Mouse (Mus musculus) frontal cortex, postnatal 14 days (tissue): ENCODE data around the gene Gm20458.

ENCODE experiments used
- DNase-seq, 2 experiments: peaks; one replicate each; pipeline ENCODE4 v3.0.0; 2022; ENCODE audit warnings: low spot score in 2 of 2

The Gm20458 gene

DNA sequence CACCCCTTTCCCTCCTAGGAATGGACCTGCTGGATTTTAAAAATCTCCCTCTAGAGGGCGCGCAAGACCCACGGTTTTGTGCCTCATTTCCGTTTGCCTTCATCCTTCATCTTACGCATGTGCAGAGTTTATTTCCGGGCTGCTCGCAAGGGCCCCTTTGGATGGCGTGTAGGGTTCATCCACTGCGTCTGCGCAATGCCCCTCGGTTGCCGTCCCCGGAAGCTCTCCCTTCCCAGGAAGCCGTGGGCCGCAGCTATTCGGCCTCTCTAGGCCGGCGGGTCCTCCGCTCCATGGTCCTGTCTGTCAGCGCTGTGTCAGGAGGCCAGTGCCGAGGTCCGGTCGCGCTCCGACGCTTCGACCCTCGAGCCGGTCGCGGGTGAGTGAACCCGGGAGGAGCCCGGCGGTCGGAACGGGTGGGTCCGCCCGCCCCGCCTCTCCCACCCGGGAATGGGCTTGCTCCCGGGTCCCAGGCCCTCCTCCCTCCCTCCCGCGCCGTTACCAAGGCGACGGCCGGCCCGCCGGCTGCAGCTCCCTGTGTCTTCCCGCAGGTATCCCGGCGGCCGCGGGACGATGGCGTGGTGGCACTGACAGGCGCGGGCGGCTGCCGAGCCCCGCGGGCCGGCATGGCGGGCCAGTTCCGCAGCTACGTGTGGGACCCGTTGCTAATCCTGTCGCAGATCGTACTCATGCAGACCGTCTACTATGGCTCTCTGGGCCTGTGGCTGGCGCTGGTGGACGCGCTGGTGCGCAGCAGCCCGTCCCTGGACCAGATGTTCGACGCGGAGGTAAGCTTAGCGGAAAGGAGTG, at the start of gene Gm20458:
Gm20458 (plus strand) TSS at position 223 of the 807 bp plus-strand sequence.
- peak; percentile 96 for DNase-seq

DNA sequence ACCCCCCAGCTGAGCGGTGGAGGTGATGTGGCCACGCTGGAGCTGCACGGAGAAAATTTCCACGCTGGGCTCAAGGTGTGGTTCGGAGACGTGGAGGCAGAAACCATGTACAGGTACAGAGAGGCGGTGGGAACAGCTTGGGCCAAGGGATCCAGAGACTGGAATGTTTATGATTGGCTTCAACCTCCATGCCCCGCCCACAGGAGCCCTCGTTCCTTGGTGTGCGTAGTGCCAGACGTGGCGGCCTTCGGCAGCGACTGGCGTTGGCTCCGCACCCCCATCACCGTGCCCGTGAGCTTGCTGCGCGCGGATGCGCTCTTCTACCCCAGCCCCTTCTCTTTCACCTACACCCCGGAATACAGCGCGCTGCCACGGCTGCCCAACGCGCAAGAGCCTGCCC, 46.6 kb upstream of the Gm20458 start:
- DNase-seq, result no peak

DNA sequence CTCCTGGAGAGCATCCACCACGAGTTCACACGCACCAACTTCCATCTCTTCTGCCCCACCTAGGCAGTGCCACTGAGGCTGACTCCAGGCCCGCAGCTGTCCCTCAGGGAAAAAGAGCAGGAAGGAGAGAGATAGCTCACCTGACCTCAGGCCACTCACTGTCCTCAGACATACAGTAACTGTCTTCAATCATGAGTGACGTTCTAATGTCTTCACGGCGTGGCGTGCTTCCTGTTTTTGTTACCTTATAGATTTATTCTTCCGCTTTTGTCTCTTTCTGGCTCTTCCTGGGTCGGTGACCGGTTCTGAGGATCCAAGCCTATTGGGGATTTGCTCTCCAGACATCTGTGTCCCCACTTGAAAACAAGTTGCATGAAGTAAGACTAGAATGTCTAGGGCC, 46.2 kb upstream of the Gm20458 start:
- no peak for DNase-seq

DNA sequence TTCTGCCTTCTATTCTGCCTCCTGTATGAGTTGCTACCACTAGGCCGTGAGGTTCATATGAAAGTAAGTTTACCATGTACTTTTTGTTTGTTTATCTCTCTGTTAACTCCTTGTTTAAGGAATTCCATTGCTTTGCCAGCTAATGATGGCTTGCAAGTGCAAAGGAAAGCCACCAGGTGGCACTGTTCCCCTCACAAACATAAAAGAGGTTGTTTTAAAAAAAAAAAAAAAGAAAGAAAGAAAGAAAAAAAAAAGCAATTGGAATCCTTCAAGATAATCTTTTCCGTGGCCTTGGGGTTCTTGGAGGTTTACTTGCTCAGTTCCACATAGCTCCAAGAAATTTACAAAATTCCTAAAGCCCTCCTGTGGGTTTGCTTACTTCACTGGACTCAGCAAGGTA, 43.6 kb upstream of the Gm20458 start:
- no peak for DNase-seq

DNA sequence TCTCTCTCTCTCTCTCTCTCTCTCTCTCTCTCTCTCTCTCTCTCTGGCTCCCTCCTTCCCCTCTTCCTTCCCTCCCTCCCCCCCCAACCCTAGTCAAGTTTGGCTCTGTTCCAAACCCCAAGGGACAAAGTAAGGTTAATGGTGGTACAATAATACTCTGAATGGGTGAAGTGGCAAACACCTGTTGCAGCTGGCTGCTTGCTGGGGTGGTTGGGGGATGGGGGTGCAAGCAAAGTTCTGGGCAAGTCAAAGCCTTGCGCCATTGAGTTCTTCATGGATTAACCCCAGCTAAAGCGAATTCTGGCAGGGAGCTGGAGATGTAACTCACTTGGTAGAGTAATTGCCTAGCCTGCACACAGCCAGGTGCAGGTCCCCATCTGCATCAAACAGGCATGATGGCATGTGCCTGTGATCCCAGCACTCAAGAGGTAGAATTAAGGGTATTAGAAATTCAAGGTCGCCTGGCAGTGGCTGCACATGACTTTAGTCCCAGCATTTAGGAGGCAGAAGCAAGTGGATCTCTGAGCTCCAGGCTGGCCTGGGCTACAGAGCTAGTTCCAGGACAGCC, 42.4 kb upstream of the Gm20458 start:
- DNase-seq, result no peak

DNA sequence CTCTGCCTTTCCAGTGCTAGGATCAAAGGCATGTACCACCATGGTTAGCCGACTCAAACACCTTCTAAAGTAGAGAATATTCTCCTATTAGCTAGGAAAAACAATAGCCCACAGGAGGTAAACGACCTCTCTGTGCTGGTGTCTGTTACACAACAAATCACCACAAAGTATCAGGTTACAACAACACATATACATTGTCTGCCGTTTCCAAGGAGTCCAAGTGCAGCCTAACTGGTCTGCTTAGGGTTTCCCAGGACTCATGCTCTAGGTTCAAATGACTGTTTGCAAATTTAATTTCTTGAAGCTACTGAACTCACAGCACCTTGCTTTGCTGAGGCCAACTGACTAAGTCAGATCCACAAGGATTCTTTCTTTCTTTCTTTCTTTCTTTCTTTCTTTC, 41.3 kb upstream of the Gm20458 start:
- no peak for DNase-seq

DNA sequence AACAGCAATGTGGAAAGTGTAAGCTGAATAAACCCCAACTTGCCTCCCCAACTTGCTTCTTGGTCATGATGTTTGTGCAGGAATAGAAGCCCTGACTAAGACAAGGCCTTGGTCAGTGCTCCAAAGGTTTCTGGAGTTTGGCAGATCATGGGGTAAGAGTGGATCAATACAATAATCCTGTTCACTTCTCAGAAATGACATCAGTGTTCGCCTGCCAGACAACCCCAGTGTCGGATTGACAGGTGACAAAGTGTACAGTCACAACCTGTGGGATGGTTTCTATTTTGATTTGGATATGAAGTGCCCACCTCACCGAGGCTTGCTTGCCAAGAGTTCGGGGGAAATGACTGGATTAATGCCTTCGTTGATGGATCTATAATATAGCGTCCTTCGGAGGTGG, 39.5 kb upstream of the Gm20458 start:
- DNase-seq, result no peak

DNA sequence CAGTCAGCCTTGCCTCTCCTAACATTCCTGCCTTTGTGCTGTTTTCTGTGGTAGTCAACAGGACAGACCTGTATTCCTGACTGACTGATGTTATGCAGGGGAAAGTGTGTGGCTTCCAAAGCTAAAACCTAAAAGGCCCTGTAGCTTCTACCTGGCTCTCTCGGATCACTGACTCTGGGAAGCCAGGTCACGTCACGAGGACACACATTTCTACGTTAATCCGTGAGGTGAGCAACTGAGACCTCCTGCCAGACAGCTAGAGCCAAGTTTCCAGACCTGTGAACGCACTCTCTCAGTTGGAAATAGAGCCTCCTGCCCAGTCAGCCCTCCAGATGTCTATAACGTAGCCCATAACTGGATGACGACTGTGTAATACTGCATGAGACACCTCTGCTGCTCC, 38.8 kb upstream of the Gm20458 start:
- no peak for DNase-seq

DNA sequence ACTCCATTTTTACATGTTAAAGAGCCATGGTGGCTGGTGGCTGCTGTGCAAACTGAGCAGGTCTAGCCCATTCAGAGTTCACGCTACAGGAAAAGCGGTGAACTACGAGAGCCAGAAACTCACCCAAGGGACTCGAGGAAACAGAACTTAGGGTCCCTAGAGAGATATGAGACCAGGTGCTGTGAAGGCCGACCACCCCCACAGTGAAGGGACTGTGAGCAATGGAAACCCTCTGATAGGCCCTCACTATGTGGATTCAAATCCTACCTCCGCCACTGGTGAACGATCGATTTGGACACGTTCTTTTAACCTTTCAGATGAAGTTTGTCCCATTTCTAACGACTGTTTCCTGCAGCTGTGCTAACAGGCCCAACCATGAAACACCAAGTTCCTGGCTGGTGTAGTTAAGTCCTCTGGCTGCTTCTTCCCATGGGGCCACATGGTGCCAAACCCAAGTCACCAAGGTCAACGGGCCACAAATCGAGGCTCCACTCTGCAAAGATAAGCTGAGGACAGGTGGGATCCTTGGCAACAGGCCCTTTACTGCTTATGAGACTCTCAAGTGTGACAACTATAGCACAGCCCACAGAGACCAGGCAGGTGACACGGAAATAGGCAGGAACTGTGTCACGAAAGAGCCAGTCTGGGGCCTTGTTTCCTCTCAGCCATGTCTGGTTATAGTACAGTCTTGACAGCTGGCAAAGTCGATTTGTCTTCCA, 37.9 kb upstream of the Gm20458 start:
- DNase-seq, result no peak

DNA sequence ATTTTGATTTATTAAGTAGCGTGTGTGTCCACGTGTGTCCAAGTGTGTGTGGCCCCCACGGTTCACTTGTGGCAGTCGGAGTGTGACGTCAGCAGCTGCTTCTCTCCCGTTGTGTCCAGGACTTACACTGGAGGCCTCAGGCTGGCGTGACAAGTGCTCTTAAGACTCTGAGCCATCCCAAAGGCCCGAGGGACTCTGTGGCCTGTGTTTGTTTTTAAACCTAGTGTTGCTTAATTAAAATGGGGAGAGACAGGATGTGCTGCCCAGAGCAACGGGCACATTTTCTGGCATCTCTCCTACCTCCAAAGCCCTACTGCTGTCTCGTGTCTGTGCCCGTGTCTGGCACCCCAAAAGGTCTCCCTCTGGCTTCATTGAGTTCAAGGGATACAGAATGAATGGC, 37.3 kb upstream of the Gm20458 start:
- no peak for DNase-seq

DNA sequence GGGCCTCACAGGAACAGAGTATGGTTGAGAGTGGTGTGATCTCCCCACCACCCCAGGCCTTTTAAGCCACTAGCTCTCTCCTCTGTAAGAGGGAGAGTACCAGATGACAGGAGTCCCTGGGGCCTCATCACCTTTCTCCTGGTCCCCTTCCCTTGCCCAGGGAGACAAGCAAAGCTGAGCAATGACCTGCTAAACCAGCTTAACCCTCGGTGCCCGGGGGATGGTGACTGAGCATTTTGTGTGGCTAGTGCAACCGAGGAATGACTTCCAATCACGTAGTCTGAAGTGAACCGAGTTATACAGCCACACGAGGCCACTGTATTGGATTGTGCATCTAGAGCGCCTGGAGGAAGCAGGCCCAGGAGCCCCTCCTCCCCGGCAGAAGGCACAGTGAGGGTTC, 36.4 kb upstream of the Gm20458 start:
- DNase-seq, result no peak

DNA sequence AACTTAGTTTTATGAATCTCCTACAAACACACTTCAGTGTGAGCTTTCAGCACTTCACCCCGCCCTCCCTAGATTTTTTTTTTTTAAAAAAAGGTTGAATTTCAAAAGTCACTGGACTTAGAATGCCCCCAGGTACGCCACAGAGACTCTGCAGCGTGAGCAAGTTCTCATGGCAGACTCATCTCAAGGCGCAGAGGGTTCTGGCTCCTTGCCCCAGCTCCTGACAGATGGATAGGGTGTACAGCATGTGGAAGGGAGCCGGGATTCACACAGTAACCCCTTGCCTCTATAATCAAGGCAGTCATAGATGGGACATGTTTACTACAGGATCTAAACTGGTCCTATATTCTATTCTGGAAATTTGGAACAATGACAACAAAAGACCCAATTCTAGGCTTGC, 35.4 kb upstream of the Gm20458 start:
- no peak for DNase-seq

DNA sequence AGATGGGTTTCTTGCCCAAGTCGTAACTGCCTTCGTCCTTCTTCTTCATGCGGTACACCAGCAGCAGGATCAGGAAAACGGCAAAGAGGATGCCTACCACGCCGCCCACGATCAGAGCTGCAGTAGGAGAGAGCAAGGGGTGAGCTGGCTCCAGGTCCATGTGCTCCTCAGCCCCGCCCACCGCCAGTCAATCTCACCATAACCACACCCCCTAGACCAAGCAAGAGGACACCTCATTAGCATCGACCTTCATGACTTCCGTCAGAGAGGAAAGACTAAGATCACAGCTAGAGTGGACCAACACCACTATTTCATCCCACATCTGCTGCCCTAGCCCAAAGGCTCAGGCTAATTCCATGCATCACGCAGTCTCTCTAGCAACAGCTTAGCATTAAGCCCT, 34.6 kb upstream of the Gm20458 start:
- no peak for DNase-seq

DNA sequence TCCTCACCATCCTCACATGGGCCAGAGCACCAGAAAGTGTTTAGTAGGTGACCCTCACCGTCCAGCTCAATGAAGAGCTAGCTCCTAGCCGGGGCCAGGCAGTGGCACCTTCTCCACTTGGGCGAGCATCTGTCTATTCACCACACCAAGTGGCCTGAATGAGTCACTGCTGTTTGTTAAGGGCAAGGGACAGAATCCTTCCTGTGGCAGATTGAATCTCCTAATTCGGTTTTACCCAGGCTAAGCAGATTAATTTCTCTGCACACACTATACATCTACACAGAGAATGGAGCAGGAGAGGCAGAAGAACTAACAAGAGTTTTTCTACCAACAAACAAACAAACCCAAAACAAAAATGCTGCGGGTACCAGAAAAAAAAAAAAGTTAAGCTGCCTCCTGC, 33.8 kb upstream of the Gm20458 start:
- DNase-seq, result no peak

DNA sequence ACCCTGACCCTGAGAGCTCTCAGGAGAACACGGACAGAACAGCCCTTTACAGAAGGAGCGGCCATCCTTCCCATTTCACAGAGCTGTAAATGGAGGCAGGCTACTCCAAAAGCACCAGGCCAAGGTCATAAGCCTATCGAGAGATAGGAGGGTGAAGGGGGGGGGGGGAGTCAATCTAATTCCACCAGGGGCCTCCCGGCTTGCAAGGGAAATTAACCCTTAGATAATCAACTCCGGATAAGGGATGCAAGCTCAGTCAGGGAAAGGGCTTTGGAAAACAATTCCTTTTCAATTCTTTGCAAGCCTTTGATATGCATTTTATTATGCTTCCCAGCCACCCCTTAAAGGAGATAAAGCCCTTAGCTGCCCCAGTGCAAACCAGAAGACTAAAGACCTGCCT, 32.3 kb upstream of the Gm20458 start:
- DNase-seq, result no peak

DNA sequence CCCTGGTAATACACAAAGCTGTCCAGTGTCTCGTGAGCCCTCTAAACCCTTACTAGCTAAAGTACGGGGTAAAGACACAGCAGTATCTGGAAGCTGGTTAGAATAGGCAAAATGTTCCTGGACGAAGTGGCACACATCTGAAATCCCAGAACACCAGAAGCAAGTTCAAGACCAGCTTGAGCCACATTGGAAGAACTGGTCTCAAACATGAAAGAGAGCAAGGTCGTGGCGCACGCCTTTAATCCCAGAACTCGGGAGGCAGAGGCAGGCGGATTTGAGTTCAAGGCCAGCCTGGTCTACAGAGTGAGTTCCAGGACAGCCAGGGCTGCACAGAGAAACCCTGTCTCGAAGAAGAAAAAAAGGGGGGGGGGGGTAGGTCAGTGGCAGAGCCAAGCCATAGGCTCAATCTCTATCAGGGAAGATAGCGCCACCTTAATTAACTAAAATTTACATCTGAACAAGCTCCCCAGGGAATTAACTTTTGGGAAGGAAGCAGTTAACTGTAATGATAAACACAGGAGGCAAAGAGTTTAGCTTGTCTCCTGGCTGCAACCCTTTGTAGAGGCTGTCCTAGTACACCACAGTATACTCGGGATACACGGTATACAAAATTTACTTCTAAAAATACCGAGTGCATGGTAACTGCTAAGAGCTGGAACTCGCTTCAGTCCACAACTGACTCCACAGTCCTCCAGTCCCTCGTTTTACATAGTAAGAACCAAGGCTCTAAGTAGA, 30.7 kb upstream of the Gm20458 start:
- DNase-seq, result no peak

DNA sequence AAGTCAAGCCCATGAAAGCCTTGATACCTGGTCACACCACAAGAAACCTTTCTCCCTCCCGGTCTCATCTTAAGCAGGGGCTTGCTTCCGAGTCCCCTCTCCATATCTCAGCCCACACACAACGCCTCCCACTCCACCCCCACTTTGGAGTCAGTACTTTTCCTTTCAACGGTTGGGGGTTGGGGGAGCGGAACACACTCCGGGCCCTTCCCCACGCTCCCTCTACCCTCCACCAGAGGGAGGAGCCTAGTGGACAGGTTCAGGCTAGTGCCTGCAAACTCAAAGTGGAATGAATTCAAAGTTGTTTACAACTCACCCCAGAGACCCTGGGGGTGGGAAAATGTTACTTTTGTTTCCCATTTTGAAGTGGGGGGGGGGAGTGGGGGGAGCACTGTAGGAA, 30.1 kb upstream of the Gm20458 start:
- DNase-seq, result no peak

DNA sequence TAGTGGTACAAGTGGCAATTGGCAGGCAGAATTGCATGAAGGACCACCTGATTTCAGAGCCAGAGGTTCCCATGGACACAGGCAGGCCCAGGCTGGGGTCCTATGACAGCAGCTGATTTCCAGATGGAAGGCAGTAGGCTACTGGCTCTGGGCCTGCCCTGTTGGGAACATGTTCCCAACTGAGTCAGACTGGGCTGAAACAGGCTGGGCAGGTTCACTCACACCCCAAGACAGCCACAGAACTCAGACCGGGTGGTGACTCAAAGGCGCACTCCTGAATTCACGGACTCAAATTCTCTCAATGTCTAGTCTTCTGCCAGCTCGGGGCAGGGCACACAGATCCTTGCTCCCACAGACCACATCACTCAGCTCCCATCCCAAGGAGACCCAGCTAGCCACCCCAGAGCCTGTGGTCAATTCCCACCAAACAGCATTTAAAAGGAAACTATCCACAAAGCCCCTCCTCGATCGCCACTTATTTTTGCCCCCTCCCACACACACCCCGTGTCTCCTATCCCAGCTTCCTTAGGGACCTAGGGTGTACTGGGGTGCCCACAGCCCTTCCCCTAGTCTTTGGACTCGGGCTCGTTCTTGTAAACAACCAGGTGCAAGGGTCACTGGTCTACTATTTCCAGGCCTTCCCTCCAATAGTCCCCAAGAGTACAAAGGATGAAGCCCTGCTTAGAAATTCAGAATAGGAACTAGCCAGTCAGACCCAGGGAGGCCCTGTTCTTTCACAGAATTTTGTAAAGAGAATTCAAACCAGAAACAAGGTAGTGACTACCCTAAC, 28.9 kb upstream of the Gm20458 start:
- DNase-seq, result no peak

DNA sequence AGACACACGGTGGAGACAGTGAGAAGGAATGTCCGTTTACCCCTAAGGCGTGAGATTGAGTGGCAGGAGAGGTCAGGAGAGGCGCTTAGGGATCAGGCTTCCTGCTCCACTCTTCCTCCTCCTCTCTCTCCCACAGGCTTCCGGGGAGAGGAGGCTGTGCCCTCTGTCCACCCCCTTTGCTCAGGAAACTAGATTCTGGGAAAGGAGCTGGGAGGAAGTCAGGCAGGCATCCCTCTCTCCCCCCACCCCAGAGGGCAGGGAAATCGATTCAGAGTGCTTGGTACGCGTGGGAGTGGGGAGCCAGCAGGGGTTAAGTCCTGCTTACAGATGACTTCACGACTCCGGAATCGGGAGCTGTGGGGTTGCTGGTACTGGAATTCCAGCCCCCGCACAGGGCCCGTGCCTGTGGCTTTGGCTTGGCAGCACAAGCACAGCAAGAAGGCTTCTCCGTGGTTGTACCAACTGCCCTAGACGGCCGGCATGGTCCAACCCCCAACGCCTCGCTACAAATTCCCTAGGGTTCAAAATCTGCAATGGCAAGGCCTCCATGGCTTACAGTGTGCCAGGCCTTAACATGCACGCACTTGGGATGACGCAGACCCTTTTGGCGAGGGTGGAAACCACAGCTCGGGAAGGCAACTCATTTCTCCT, 28.1 kb upstream of the Gm20458 start:
- DNase-seq, result no peak

DNA sequence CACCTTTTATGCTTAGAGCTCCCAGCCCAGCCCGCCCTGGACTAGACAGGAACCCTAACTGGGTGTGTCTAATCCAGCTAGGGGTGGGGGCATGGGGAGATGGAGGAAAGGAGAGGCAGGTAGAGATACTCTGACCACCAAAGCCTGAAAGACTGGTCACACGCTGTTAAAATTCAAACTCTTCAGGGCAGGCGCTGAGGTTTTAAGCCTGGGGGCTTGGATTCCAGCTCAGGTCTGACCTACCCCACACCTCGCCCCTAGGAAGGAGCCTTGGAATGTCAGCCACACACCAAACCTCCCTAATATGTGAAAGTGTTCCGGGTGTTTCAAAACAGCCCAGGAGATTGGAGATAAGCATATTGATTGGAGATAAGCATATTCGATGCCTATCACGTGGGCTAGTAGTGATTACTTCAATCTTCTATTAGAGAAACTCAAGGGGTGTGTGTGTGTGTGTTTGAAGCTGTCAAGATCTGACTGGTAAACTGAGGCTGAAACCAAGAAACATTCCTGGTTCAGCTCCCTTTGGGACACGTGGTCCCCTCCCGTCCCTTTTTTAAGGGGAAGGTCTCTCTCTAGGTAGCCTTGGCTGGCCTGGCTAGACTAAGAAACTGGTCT, 27.4 kb upstream of the Gm20458 start:
- DNase-seq, result no peak

DNA sequence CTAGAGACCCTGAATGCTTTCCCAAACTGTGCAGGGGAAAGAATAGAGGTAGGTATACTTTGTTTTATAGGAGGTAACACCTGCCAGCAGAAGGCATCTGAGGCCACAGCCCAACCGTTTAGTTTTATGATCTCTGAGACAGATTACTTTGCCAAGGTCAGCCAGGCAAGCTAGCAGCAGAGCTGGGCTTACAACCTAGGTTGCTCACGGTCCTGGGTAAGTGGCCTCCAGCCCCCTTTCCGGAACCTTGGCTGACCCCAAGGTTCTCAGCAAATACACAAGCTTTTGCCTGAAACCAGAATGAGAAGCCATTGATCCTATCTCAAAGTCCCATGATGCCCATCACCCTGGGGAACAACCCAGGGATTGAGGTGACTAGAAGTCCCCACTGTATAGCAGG, 26.1 kb upstream of the Gm20458 start:
- no peak for DNase-seq
